Mouse (Mus musculus): ENCODE measurements at regions not wholly inside any gene's neighbourhood (a gene's known extent, or its start where the extent isn't known, plus 50 kb on each side); places are given as distances from the start of the nearest gene placed in this dataset.

DNA sequence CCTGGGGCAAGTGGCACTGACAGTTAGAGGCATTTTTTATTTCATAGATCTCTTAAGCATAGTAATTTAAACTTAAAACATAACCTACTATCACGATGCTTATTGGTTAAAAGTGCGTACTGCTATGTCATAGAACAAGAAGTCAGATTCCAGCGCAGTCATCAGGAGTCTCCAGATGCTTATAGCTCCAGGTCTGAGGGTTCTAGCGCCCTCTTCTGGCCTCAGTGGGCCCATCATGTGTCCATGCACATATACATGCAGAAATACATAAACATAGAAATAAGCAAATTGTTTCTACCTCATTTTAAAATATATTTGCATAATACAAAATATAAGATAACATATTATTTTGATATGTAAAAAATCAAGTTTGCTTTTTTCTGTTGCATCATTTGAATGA is 1002.8 kb upstream of the Adgrl2 start:
- no peak for DNase-seq (ENCODE audit: low read depth in 2 of 2, low spot score in 2 of 2)

DNA sequence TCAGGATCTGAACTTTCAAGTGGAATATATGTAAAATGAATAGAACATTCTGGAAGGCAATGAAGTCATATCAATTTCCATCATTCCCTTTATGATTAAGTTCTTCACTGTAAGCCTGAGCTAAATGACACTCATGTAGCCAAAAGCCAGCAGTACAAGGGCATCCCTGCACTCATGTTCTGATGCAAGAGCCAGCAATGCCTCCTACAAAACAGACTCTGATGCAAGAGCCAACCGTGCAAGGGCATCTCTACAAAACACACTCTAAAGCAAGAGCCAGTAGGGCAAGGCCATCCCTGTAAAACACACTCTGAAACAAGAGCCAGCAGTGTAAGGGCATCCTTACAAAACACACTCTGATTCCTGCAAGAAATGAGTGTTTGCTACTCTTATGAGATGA is 997.4 kb upstream of the Adgrl2 start:
- no peak for DNase-seq (ENCODE audit: low read depth in 2 of 2, low spot score in 2 of 2)

DNA sequence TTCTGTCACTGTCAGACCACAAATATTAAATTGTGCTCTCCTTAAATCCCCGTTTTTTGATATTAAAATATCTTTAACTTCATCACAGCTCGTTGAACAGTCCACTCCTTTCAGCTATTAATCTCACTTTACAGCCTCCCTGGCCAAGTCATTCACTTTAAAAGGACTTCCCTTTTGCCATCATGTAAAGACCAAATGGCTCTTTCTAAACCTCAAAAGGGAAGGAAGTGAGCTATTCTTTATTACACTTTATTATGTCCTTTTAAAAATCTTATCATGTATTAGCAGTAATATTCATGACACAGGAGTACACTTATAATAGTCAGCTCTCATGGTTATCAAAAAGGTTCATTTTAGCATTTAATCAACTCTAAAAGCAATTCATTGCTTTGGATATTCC is 966.6 kb upstream of the Adgrl2 start:
- no peak for DNase-seq (ENCODE audit: low read depth in 2 of 2, low spot score in 2 of 2)

DNA sequence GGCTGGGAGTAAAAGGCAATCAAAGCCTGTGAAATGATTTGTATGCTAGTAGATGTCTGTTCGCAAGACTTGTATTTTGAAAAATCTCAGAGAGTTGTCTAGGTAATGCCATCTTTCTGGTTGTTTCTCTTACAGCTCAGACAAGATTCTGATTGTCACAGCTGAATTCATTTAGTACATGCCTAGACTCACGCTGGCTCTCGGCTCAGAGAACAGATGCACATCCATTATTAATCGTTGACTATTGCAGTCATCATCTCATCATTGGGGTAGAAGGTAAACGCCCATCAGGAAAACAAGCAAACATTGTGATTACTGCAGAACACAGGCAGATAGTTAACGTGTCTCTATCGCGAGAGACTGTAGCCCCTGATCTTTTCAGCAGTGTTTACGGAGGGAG is 945.8 kb upstream of the Adgrl2 start:
- DNase-seq (ENCODE audit: low read depth in 2 of 2, low spot score in 2 of 2), result no peak

DNA sequence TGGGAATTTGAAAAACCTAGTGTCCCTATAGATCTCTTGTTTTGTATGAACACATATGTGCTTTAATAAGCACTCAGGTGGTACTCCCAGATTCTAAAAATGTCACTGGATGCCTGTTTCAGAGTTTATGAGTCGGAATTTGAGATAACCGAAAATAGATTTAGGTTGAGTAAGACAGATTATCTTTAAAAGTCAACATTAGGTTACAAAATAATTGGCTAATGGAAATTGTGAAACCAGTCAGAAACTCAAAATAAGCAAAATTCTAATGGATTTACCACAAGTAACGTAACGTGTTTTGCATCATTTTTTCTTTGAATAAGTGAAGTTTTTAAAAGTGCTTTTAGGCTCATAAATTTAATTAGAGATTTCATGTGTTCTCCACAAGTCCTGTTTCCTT is 944.5 kb upstream of the Adgrl2 start:
- no peak for DNase-seq (ENCODE audit: low read depth in 2 of 2, low spot score in 2 of 2)

DNA sequence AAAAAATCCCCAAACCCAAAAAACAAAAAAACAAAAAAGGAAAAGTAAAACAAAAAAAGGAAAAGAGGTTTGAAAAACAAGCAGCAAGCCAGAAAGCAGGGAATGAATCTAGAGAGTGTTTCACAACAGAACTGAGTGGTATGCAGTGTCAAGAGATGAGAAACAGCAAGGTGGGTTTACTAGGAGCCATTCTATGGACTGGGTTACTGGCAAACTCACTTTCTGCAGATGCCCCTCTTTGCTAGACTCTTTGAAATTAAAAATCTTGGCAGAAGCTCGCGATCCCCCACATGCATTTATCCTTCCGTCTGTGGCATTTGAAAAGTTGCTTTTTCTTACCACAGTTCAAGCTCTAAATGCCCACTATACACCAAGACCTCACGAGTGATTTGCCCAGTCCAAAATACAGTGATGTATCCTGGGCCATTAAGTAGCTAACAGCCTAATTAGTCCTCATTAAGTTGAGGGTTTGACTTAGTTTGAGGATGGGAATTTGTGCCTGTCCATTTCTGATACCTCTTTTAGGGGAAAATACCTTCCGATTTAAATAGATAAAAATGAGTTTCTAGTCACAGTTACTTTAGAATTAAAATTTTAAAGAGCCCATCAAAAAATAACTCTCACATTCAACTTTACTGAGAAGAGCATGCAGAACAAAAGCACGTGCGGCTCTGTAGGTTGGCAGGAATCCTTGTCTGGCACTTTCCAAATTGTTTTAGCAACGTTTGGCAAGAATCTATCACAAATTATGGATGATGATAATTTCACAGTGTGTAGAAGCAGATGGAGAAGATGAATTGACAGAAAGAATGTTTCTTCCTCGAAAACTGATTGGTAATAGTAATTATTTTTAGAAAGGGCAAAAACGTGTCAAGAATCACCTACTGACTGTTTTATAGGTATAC is 938.4 kb upstream of the Adgrl2 start:
- no peak for DNase-seq (ENCODE audit: low read depth in 2 of 2, low spot score in 2 of 2)

DNA sequence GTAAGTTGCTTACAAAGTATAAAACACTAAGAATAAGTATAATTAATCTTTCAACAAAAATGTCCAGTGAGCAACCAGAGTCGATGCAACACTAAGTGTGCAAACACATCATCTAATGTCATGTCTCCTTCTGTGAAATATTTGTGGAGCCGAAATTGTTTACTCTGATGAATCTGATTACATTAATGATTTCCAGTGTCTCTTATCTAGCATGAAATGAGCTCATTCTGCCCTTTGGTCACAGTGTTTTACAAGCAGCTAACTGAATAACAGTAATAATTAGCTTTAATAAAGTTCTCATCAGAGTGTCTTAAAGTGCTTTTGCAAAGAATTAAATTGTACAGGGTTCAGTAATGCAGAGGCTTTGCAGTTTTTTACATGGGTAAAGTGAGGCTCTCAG is 929.9 kb upstream of the Adgrl2 start:
- DNase-seq (ENCODE audit: low read depth in 2 of 2, low spot score in 2 of 2), result no peak

DNA sequence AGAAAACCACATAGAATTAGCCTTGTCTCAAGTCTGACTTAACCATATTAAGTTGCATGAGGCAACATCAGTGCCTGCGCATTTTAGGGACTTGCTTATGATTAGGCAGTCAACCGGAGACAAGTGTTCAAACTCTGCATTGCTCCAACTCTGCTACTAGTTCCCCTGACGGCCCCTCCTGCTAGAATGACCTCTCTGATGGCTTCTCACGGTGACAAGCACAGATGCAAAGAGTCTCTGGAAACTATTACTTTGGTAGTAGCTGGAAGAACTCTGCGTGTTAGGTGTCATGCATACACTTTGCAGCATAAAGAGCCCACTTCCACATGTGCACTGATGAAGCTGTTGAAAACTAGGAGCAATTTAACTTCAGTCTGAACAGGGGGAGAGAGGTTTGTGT is 927.8 kb upstream of the Adgrl2 start:
- DNase-seq (ENCODE audit: low read depth in 2 of 2, low spot score in 2 of 2), result no peak

DNA sequence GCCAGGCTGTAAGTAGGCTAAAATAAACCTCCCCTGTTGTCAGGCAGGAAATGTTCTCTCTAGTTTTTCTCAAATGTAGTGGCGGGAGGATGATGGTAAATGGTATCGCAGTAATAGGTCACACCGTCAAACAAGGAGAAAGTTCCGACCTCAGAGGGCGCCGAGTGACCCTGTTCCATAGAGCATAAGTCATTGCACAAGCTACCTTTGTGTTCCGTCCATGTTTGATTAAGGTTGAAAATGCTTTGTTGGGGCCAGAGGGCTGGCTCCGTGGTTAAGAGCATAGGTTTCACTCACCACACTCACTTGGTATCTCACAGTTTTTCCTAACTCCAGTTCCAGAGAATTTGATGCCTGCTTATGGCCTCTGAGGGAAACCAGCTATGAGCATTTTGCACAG is 920.4 kb upstream of the Adgrl2 start:
- DNase-seq (ENCODE audit: low read depth in 2 of 2, low spot score in 2 of 2), result no peak

DNA sequence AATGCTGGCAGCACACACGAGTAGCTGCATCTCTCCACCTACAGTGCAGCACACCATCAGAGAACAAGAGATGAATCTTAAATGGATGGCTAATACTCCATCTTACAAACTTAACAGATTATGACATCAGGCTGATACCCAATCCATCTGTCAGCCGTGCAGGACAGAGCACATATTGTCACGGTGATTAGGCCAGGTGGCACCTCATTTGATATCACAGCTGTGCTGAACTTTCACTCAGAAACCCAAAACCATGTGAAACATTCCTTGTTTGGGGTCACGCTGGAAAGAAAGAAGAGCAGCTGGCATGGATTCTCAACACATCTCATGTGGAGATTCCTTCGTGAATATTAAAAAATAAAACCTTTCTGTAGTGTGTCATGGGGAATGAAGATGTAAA is 911.4 kb upstream of the Adgrl2 start:
- no peak for DNase-seq (ENCODE audit: low read depth in 2 of 2, low spot score in 2 of 2)

DNA sequence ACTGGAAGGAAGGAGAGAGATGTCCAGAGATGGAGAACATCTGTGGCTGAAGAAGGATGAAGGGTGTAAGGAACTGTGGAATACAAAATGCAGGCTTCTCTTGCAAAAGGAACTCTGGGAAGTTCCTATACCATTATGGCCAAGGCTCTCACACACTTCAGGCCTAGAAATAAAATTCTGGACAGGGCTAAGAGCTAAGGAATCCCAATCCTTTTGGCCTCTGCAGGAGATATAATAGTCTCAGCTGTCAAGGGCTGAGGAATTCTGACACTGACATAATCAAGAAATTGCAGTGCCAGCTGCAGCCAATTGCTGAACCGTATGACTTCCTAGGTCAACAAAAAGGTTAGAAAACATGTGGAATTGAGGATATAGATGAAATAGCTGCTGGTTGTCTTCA is 886.2 kb upstream of the Adgrl2 start:
- DNase-seq (ENCODE audit: low read depth in 2 of 2, low spot score in 2 of 2), result no peak

DNA sequence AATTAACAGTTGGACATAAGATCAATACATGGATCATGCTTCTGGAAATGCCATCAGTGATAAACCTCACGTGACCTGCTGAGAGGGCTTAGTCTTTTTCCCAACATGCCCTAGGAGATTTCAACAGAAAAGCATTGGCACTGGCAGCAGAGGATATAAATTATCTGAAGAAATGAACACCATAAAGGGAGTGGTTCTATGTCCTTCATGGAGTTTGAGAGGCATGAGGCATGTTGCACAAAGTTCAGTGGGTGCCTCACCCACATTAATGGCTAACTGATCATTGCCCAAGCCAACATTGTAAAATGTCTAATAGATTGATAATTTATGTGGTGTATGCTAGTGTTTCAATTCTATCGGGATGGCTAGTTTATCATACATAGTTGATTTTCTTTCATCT is 875.6 kb upstream of the Adgrl2 start:
- DNase-seq (ENCODE audit: low read depth in 2 of 2, low spot score in 2 of 2), result no peak

DNA sequence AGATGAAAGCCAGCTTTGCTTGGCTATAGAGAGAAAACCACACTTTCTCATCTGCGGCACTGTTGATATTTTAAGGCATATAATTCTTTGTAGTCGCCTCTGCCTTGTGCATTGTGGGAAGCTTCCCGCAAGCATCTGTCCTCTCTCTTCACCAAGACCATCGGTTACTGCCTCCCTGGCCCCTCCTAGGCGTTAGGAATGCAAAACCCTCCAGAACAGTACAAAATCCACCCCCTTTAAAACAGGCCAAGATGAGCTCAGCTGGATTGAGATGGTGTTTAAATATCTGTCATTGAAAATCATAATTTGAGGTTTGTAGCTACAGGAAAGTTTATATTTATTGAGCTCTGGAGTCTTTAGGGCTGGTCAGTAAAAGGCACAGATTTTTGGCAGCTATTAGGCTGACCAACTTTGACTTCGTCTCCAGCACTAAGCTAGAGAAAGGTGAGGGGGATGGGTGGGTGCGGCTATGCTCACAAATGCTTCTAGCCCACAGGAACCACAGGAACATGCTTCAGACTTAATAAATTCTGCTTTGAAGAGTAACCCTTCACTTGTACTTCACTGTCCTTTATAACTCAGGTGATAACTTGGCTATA is 856.7 kb upstream of the Adgrl2 start:
- no peak for DNase-seq (ENCODE audit: low read depth in 2 of 2, low spot score in 2 of 2)

DNA sequence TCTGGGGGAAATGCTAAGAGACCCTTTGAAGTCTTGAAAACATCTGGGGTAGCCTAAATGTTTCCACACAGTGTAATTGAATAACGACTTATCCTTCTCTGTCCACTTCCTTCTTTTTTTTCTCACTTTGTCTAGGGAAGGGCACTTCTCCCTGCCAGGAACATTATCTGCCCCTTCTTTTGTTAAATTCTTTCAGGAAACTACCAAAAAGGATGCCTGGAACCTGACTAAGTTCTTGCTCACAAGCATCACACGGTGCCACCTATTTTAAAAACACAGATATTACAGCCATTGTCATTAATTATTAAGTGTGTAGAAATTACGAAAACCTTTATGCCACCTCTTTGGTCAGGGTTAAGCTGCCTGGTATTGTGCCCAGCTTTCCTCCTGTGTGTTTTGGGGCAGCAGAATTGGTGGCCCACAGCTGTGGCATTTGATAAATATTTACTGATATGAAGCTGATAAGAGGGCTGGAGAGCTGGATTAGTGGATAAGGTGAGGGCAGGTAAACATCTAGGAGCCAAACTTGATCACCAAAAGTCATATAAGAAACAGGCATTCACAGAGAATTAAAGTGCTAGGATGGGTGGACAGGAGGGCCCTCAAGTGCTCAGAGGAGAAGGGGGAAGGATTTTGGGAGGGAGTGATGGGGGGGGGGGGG is 855.6 kb upstream of the Adgrl2 start:
- no peak for DNase-seq (ENCODE audit: low read depth in 2 of 2, low spot score in 2 of 2)

DNA sequence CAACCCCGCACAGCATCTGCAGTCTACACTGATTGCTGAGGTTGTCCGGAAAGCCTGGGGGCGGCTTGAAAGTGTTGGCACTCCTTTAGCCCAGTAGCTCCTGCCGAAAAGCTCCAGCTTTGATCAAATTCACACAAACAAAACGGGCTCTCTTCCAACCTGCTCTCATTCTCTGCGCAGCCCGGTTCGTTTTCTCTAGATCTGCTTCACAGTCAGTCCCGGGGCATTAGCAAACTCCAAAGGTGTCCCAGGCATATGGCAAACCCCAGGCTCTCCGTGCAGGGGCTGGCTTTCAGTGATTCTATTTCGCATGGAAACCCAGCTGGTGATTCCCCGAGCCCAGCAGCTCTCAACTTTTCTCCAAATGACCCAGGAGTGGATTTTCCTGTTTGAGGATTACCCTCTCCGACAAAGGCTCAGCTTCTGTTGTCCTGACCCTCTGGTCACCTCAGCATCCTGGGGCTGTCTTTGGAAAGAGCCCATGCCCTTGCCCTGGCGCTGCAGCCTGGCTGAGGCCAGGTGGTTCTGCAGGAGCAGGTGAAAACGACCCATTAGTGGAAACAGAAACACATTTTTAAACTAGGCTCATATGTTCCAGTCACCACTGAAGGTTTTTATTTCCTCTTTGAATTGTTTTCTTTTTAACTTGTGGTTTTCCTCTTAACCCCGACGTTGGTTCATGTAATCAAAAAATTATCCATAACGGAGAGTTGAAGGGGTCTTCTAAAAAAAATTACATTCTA is 854.9 kb upstream of the Adgrl2 start:
- DNase-seq (ENCODE audit: low read depth in 2 of 2, low spot score in 2 of 2), result no peak

DNA sequence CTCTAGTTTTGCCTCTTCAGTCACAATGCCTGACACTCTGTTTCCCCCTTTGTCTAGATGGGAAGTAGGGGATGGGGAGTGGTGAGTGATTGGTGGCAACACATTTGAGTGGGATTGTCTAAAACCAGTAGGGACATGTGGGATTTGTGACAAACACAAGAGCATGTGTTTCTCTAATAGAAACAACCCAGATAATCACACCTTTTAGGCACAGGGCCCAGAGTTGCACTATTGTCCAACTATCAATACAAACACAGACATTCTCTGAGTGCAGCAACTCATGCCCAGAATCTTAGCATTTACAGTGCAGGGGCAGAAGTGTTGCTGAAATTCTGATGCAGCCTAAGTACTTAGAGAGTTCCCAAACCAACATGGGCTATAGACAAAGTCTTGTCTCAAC is 847.6 kb upstream of the Adgrl2 start:
- no peak for DNase-seq (ENCODE audit: low read depth in 2 of 2, low spot score in 2 of 2)

DNA sequence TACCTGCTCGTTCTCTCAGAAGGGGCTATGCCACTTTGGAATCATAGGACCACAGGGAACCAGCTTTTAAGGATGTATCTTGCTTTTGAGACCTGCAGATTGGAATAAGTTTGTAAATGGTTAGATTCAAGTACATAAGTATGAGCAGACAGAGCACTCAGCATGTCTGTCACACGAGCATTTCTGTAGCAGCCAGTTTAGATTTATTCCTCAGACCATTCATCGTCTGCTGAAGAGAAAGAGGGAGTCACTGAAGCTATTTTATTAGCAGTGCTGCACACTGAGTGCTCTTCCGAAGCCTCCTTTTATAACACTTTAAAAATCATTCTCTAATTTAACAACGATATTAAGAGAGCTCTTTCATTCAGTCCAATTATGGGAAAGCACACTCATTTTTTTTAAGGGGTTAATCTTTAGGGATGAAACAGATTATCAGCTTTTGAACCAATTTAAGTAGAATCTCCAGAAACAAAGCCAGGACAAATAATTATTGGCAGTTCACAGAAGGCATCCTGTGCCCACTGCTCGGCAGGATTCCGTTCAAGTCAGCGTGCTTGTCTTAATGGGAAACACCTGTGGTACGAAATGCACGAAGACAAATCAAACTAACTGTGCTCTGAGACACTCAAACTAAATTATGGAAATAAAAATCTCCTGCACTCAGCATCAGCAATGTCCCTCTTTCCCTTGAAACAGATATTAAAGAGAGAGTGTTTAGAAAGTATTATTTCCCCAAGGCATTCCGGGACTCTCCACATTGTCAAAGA is 846.3 kb upstream of the Adgrl2 start:
- no peak for DNase-seq (ENCODE audit: low read depth in 2 of 2, low spot score in 2 of 2)

DNA sequence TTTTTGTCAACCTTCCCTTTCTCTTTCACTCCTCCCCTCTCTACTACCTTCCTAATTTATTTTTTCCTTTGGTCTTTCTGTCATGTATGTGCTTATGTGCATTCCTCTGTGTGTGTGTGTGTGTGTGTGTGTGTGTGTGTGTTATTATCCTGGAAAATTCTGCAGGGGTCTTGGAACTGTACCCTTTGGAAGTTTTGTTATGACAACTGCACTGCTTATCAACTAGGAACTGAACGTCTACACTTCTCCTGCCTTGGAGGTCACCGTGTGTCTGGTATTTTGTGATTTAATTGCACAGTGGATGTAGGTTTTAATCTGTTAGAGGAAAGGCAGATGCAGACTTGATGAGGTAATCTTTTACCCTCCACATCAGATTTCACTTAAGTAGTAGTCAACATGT is 836.8 kb upstream of the Adgrl2 start:
- DNase-seq (ENCODE audit: low read depth in 2 of 2, low spot score in 2 of 2), result no peak

DNA sequence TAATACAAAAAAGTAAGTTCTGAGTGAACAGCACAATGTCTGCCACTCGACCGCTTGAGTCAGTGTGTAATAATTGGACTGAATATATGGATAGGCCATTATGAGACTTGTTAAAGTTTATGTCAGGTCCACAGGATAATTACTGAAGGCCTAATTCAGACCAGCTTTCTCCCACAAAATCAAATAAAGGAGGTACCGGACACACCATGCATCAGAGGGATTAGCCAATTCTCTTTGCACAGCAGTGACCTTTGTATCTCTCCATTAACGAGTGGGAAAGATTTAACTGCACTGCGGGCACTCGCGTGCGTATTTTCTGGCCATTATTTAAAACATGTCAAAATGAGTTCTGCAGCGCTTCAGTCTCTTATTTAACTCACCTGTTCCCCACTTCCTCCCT is 836.4 kb upstream of the Adgrl2 start:
- no peak for DNase-seq (ENCODE audit: low read depth in 2 of 2, low spot score in 2 of 2)

DNA sequence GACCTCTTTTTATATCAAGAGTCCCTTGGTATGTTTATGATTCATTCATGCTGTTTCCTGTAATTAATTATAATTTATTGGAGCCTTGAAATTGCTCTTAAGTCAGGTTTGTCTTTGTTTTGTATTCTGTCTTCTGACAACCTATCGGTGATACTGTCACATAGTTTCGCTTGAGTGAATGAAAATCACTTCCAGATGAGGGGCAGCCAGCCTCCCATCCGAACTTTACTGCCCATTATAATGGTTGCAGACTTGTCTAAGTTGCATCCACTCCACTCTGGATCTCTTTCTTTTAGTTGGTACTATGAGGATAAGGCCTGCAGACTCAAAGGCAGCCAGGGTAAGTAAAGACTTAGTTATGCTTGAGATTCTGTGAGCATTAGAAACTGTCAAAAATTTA is 830.3 kb upstream of the Adgrl2 start:
- no peak for DNase-seq (ENCODE audit: low read depth in 2 of 2, low spot score in 2 of 2)

DNA sequence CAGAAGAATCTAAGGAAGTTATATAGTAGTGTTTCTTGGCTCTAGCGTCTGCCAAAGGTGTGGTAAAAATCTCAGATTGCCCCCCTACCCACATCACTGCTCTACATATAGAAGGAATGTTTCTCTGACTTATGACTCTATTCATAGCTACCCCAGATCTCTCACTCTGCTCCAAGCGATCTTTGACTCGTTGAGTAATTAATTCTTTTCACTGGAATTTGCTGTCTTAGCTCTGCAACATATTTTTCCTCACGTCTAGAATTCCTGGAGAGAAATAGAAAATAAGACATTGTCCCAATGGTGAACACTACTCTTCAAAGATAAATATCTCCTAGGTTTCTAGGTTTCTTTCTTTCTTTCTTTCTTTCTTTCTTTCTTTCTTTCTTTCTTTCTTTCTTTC is 829.5 kb upstream of the Adgrl2 start:
- no peak for DNase-seq (ENCODE audit: low read depth in 2 of 2, low spot score in 2 of 2)

All from CD8-positive naive resting alpha-beta T cell, adult 2 months (primary cell).